Mouse (Mus musculus) urinary bladder, adult 18-20 months (tissue): ENCODE results near the gene Slco1a6.
"Not testable (repeated sequence)": the region's sequence is repeated elsewhere in the genome, so short reads cannot be mapped to it uniquely, and the experiment has no call there.

Experiments used
- DNase-seq, 2 experiments: peaks; one replicate each; pipeline ENCODE4 v3.0.0; 2022; ENCODE audit warnings: low spot score in 2 of 2, mixed read lengths in 2 of 2

Gene Slco1a6

GRCm38 (mm10) chr6:142208421-142208820 lies at the start of gene Slco1a6:
Slco1a6 (minus strand) TSS chr6:142208521.
- DNase-seq, result no peak

GRCm38 (mm10) chr6:142250738-142251307 lies 42.5 kb upstream of the Slco1a6 start:
- not testable (repeated sequence) for DNase-seq

- no peak for DNase-seq
Measured at GRCm38 (mm10) chr6:142245065-142245464, 36.7 kb upstream of the Slco1a6 start.

- no peak for DNase-seq
Measured at GRCm38 (mm10) chr6:142239468-142239867, 31.1 kb upstream of the Slco1a6 start.

GRCm38 (mm10) chr6:142220138-142220537 lies 11.8 kb upstream of the Slco1a6 start:
- no peak for DNase-seq

GRCm38 (mm10) chr6:142211821-142212220 lies 3.5 kb upstream of the Slco1a6 start:
- DNase-seq, result no peak

- DNase-seq, result no peak
Measured at GRCm38 (mm10) chr6:142209749-142210148, 1.4 kb upstream of the Slco1a6 start.

GRCm38 (mm10) chr6:142200524-142200923 lies 7.8 kb downstream of the Slco1a6 start:
- no peak for DNase-seq

- DNase-seq, result no peak
Measured at GRCm38 (mm10) chr6:142194245-142194644, 14.1 kb downstream of the Slco1a6 start.

- no peak for DNase-seq
Measured at GRCm38 (mm10) chr6:142191962-142192361, 16.4 kb downstream of the Slco1a6 start.

- DNase-seq, result no peak
Measured at GRCm38 (mm10) chr6:142187426-142187825, 20.9 kb downstream of the Slco1a6 start.

- DNase-seq, result no peak
Measured at GRCm38 (mm10) chr6:142185868-142186415, 22.4 kb downstream of the Slco1a6 start.

GRCm38 (mm10) chr6:142163406-142163805 lies 44.9 kb downstream of the Slco1a6 start:
- no peak for DNase-seq

- DNase-seq, result no peak
Measured at GRCm38 (mm10) chr6:142161171-142161570, 47.1 kb downstream of the Slco1a6 start.

GRCm38 (mm10) chr6:142154081-142154480 lies 54.2 kb downstream of the Slco1a6 start:
- peak in 1 of 2 experiments; percentile 3 for DNase-seq

GRCm38 (mm10) chr6:142148371-142148770 lies 60.0 kb downstream of the Slco1a6 start:
- DNase-seq, result no peak

GRCm38 (mm10) chr6:142111667-142112305 lies 96.5 kb downstream of the Slco1a6 start:
- no peak for DNase-seq

- DNase-seq, result no peak
Measured at GRCm38 (mm10) chr6:142091126-142091525, 117.2 kb downstream of the Slco1a6 start.

GRCm38 (mm10) chr6:142058281-142058680 lies 150.0 kb downstream of the Slco1a6 start:
- not testable (repeated sequence) for DNase-seq

GRCm38 (mm10) chr6:142047689-142048088 lies 160.6 kb downstream of the Slco1a6 start:
- no peak for DNase-seq

- DNase-seq, result no peak
Measured at GRCm38 (mm10) chr6:142045746-142046145, 162.6 kb downstream of the Slco1a6 start.

GRCm38 (mm10) chr6:142041896-142042295 lies 166.4 kb downstream of the Slco1a6 start:
- DNase-seq, result no peak
